Mouse (Mus musculus): ENCODE measurements around the gene Gramd4.

- TF ChIP-seq CTCF (IDR thresholded peaks at IDR 0.05) (no peak), POLR2A (IDR thresholded peaks at IDR 0.05; ENCODE audit: insufficient read depth, low read depth, low read length) (no peak), EP300 (IDR thresholded peaks at IDR 0.05; ENCODE audit: insufficient read depth, low read depth, low read length) (no peak)
Observed at GRCm38 (mm10) chr15:86079876-86080275, 22.4 kb downstream of the Gramd4 start.
